Mouse (Mus musculus): ENCODE data around the gene Rad51b.

The Rad51b gene

GRCm38 (mm10) chr12:79732355-79733115 is 435.5 kb downstream of the Rad51b start:
- DNase-seq (ENCODE audit: low spot score), result no peak

DNA sequence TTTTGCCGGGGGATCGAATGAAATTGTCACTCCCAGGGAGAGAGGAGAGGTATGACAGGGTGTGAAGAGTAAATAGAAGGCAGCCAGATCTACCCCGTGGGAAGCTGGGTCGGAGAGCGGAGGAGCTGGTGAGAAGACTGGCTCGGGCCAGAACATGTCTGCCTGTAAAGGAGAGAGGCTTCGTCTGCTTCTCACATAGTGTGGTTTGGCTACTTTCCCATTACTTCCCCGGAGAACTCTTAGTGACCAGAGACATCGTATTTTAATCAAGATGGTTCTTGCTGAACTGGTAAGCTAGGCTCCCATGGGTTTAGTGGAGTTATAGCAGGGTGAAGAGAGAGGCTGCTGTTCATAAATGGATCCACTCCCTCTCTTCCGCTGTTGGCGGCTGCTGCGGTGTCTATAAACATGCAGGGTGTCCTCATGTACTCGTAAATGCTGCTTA is 438.3 kb downstream of the Rad51b start:
- DNase-seq (ENCODE audit: low spot score), result no peak

GRCm38 (mm10) chr12:79735882-79736281 is 438.8 kb downstream of the Rad51b start:
- DNase-seq (ENCODE audit: low spot score), result no peak

DNA sequence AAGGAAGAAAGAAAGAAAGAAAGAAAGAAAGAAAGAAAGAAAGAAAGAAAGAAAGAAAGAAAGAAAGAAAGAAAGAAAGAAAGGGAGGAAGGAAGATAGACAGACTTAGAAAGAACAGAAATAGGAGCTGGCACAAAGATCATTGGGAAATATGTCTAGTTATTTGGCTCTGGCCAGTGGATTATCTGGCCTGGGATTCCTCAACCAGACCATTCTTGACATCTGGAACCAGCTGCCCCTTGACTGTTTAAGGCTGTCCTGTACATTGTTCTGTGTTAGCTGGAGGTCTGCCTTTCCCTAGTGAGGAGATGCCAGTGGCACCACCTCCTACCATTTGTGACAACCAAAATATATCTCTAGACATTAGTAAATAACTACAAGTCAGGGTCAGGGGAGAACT is 441.6 kb downstream of the Rad51b start:
- no peak for DNase-seq (ENCODE audit: low spot score)

DNA sequence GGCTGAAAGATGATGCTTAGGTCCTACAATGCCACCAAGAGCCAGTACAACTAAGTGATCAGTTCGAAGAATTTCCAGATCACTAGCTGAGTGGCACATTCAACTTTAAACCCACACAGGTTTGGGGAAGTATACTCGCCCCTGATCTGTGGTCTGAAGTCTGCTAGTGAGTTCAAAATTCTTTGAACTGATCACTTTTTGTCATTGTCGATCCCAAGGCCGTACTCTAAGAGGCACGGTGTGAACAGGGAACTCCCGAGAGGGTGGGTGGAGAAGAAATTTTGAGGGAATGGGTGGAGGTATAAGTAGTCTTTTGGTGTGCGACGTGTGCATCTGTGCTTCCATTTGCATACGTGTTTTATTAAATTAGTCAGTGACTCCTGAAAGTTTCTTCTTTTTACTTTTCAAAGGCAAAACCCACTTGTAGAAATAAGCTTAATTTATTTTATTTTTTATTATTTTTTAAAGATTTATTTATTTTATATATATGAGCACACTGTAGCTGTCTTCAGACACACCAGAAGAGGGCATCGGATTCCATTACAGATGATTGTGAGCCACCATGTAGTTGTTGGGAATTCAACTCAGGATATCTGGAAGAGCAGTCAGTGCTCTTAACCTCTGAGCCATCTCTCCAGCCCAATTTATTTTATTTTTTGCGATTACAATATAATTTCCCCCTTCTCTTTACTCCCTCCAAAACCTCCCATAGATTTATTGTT is 443.0 kb downstream of the Rad51b start:
- DNase-seq (ENCODE audit: low spot score), result no peak

GRCm38 (mm10) chr12:79742211-79742610 is 445.1 kb downstream of the Rad51b start:
- no peak for DNase-seq (ENCODE audit: low spot score)

GRCm38 (mm10) chr12:79744131-79744530 is 447.0 kb downstream of the Rad51b start:
- DNase-seq (ENCODE audit: low spot score), result no peak

- DNase-seq (ENCODE audit: low spot score), result no peak
Measured at GRCm38 (mm10) chr12:79745225-79745624, 448.1 kb downstream of the Rad51b start.

DNA sequence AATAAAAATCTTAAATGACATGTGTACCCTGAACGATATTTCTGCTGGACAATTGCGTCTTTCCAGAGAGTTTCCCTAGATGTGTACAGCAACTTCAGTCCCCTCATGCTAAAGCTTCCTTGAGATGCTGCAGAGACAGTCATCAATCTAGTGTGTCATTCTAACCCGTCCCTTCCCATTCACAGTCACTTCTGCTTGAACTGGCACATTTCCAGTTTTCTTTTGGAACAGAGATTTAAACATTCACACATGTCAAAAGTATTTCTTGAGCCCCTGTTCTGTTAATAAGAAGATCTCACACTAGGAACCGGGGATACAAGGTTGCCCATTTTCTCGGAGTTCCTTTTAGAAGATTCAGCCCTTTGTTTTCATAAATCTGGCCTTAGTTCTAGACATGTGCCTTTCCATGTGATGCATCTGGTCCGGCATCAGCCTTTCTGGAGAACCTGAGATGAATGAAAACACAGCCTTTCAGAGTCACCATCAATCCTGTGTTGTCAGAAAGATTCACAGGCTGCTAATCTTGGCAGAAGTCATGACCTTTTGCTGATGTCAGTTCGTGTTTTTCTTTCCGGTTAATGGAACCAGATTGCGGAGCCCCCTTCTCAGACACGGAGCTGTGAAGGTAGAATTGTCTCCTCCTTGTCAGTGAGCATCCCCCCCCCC is 448.9 kb downstream of the Rad51b start:
- DNase-seq (ENCODE audit: low spot score), result no peak

DNA sequence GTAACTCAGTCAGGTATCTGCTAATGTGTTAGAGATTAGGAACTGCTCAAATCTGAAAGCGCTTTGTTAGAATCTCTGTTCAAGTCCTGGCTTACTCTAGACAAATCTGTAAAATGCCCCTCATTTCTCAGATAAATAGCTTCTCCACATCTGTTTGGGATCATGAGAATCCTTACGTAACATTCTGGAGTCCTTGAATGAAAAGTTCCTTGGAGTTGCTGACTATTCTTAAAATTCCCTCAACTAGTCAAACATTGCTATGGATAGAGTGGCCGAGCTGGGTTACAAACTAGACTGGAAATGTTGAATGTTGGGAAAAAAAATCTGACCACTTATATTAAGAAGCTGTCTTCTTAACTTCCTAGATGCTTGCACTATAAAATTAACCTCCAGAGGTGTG is 450.5 kb downstream of the Rad51b start:
- no peak for DNase-seq (ENCODE audit: low spot score)

- no peak for DNase-seq (ENCODE audit: low spot score)
Measured at GRCm38 (mm10) chr12:79748862-79749261, 451.8 kb downstream of the Rad51b start.

DNA sequence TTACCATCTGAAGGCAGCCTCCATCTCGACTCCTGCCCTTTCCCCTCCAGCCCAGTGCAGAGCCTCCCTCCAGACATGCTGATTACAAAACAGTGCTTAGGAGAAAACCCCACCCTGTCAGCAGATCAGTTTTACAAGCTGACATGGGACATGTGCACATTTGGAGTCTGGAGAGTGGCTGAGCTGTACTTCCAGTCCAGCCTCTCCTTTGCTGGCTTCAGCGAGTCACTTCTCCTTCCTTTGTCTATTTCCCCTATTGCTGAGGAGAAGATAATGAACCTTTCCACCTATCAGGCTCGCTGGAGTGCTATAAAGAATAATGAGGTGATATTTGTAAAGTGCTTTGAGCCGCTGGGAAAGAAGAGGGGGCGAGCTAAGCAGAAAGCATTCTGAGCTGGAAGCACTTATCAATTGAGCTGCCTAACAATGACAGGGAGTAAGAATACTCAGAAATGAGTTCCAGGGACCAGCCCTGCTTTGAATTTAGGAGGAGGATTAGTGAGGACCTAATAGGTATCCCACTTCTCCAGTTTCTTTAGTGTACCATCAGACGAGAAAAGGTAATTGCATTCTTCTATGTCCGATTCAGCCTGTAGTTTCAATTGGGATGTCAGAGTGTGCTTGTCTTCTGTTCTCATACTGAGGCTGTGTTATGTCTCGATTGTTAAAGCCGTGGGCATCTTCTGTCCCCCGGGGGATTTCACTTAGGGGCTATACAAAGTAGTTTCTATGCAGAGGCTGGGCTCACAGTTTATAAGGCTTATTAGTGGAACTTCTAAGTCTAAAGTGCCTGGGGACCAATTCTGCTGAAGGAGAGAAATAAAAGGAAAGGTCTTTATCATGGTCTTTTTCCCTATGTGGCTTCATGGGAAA is 453.4 kb downstream of the Rad51b start:
- peak; percentile 48 for DNase-seq (ENCODE audit: low spot score)

GRCm38 (mm10) chr12:79751781-79752180 is 454.7 kb downstream of the Rad51b start:
- DNase-seq (ENCODE audit: low spot score), result peak; percentile 61

DNA sequence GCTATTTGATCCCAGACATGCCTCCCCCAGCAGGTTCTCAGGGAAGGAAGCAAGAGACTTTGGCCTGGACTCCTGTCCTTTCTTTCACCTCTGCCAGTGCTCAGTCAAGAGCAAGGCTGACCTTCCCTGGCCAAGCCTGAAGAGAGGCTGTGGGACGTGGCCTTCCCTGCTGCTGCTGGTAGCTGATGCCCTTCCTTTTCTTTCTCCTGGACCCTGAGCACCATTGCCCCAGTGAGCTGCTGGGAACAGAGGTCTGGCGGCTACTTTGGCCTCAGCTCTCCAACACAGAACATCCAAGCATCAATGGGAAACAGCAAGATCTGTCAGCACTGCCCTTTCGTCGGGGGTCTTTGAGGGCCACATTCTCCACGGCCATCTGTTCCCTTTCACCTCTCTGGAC is 455.1 kb downstream of the Rad51b start:
- DNase-seq (ENCODE audit: low spot score), result no peak

- DNase-seq (ENCODE audit: low spot score), result no peak
Measured at GRCm38 (mm10) chr12:79755617-79756016, 458.5 kb downstream of the Rad51b start.

DNA sequence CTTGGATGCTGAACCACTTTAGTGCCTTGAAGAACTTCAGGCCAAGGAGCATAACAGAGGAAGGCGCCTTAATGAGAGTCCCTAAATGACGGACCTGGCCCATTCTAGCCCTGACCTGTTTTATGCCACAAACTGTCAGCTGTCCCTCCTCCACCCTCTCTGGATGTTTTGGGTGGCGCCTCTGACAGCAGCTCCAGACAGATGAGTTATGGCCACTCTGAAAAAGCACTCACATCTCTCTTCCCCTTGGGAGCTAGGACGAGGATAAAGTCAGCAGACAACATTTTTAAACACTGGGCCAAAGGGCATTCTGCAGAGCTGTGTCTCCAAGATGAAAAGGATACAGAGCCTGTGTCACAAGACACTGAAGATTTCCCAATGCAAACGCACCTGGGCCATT is 459.3 kb downstream of the Rad51b start:
- no peak for DNase-seq (ENCODE audit: low spot score)

DNA sequence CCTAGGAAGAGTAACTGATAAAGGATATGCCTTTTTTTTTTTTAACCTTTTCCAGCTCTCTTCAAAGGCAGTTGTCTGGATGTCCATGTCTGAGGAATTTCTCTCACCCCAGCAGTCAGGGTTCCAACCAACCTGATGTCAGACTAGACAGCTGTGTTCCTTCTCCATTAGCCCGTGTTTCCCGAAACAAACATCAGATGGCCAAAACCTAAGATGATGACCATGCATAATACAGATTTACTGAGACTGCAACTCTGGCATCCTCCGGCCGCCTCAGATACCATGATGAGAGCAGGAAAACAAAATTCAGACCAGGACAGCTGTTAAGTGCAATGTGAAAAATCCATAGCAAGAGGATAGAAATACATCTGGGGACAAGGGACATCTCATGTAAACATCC is 460.7 kb downstream of the Rad51b start:
- DNase-seq (ENCODE audit: low spot score), result no peak

DNA sequence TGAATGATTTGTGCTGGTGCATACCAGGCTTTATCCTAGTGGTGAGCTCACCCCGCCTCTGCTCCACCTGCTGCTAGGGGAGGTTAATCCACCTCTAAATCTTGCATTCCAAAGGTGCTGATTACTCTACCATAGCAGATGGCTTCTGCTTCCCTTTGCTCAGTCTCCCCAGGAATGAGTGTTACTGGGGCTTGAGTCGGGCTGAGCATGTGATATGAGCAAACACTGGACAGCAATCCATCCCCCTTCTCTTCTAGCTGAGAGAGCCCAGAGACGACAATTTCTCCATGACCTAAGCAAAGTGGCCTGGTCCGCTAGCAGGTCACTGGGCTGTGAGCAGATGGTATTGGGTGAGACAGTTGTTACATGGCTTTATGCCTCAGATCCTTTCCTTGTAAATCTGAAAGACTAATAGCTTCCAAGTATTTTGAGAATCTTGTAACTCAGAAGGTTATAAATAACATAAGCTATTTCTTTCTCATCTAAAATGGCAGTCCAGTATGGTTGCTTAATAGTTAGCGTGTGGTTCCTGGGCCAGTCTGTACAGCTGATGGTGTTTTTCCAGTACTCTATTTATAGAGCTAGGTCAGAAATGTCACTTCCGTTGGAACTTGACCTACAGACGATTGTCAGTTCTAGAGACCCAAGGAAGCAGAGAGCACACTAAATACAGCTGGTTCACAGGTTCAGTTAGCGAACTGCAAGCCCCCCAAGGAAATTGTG is 462.3 kb downstream of the Rad51b start:
- no peak for DNase-seq (ENCODE audit: low spot score)

DNA sequence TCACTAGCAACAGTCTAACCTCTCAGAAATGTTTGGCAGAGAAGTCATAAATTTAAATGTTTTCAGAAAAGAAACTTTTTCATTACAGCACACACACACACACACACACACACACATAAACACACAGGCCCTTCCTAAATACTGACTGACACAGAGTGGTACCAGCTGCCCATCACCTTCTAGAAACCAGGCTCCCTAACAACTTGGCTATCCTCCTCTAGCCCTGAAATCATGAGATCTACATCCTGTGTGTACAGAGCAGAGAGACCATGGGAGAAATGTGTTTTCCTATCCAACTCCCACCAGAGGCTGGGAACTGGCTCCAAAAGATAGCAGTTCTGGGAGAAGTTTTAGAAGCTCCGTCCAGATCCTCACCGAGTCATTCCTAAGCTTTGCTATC is 464.1 kb downstream of the Rad51b start:
- DNase-seq (ENCODE audit: low spot score), result no peak

DNA sequence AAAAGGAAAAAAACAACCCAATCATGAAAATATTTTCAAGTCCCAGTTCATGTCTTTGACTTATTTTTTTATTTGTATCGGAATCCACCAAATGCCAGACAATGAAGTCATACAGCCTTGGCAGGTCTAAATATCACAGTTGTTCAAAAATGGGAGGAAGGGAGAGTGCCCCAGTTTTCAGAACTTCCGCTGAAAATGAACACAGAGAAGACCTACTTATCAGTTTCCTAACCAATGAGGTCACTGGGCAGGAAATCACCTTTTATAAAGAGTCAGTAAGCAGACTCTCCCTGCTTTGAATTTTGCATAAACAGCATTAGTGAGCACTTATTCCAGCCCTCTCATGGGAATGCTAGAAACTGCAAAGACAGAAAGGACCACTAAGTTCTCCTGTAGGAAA is 465.0 kb downstream of the Rad51b start:
- DNase-seq (ENCODE audit: low spot score), result no peak

- DNase-seq (ENCODE audit: low spot score), result no peak
Measured at GRCm38 (mm10) chr12:79762570-79763275, 465.6 kb downstream of the Rad51b start.

Data from urinary bladder, postnatal 25 days (tissue).